Mouse (Mus musculus): Measurements from ENCODE around the gene Phgr1. TPM values are rescaled to one million over a fixed set of nuclear protein-coding genes. Genes with fewer than 3 reads are reported as not detected.

The Phgr1 gene
- polyA plus RNA-seq, 1 experiment from 2014 or later, result not detected

GRCm38 (mm10) chr2:118741183-118741582 lies 31.4 kb upstream of the Phgr1 start:
- Histone ChIP-seq H3K27me3 (replicated peaks; ENCODE audit: low read depth, poor library complexity, severe bottlenecking) (peaks cover 36% of the 10 kb centered on the region), H3K4me3 (no peak overlapping the region), H3K27ac (replicated peaks) (no peak overlapping the region), H3K36me3 (replicated peaks) (no peaks in the 10 kb centered on the region), H3K9me3 (no peaks in the 10 kb centered on the region), H3K4me1 (peaks cover 15% of the 10 kb centered on the region)
- no peak for DNase-seq (ENCODE audit: low spot score)
- 75% methylated on average over 9 of the region's 9 CpGs for WGBS

GRCm38 (mm10) chr2:118743261-118743943 lies 29.2 kb upstream of the Phgr1 start:
- Histone ChIP-seq H3K4me3 (no peak overlapping the region), H3K4me1 (peaks cover 31% of the 10 kb centered on the region), H3K36me3 (replicated peaks) (no peaks in the 10 kb centered on the region), H3K27me3 (replicated peaks; ENCODE audit: low read depth, poor library complexity, severe bottlenecking) (peaks cover 53% of the 10 kb centered on the region), H3K27ac (replicated peaks) (no peak overlapping the region), H3K9me3 (no peaks in the 10 kb centered on the region)
- DNase-seq (ENCODE audit: low spot score), result peak; percentile 37
- WGBS, result 34% methylated on average over 8 of the region's 8 CpGs

GRCm38 (mm10) chr2:118744621-118745020 lies 27.9 kb upstream of the Phgr1 start:
- WGBS, result 2% methylated on average over 7 of the region's 7 CpGs
- Histone ChIP-seq H3K4me3 (peak overlapping the region; percentile 92), H3K27me3 (replicated peaks; ENCODE audit: low read depth, poor library complexity, severe bottlenecking) (peaks cover 66% of the 10 kb centered on the region), H3K9me3 (no peaks in the 10 kb centered on the region), H3K27ac (replicated peaks) (no peak overlapping the region), H3K36me3 (replicated peaks) (peaks cover 9% of the 10 kb centered on the region), H3K4me1 (peaks cover 43% of the 10 kb centered on the region)
- no peak for DNase-seq (ENCODE audit: low spot score)

DNA sequence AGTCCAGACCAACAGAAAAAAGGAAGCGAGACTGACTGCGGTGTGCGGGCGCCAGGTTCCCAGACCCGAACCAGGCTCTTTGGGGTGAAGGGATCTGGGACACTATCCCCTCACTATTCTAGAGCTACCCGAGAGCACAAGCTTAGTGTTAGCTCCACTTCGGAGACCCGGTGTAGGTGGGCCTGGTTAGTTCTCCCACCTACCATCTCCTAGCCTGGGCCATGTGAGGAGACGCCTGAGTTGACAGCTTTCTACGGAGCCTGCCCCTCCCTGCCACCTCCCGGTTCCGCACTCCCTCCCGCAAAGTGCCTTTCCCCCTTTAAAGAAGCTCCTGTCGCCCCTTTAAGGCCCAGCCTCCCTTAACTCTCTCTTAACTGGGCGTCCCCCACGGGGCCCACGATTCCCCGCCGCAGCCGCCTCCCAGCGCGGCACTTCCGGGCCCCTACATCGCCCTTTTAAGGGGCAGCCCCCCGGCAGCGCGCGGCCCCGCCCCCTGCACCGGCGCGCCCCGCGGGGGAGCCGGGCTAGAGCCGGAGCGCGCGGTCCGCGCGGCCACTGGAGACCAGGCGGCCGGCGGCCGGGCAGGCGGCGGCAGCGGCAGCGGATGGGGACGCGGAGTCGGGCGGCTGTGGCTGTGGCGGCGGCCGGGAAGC lies 27.2 kb upstream of the Phgr1 start, which contains the start of gene Inafm2:
Inafm2 (plus strand) TSS at position 527 of the 653 bp plus-strand sequence.
- peaks cover 73% of the 10 kb centered on the region for H3K27me3 ChIP-seq (replicated peaks; ENCODE audit: low read depth, poor library complexity, severe bottlenecking)
- no peaks in the 10 kb centered on the region for H3K9me3 ChIP-seq
- peaks cover 50% of the 10 kb centered on the region for H3K4me1 ChIP-seq
- H3K36me3 ChIP-seq (replicated peaks), result peaks cover 12% of the 10 kb centered on the region
- H3K27ac ChIP-seq (replicated peaks), result peak within 1 kb of the TSS; percentile 87
- DNase-seq (ENCODE audit: low spot score), result peak; percentile 94
- 4% methylated on average over 57 of the region's 57 CpGs for WGBS
- peak within 1 kb of the TSS; percentile 92 for H3K4me3 ChIP-seq

DNA sequence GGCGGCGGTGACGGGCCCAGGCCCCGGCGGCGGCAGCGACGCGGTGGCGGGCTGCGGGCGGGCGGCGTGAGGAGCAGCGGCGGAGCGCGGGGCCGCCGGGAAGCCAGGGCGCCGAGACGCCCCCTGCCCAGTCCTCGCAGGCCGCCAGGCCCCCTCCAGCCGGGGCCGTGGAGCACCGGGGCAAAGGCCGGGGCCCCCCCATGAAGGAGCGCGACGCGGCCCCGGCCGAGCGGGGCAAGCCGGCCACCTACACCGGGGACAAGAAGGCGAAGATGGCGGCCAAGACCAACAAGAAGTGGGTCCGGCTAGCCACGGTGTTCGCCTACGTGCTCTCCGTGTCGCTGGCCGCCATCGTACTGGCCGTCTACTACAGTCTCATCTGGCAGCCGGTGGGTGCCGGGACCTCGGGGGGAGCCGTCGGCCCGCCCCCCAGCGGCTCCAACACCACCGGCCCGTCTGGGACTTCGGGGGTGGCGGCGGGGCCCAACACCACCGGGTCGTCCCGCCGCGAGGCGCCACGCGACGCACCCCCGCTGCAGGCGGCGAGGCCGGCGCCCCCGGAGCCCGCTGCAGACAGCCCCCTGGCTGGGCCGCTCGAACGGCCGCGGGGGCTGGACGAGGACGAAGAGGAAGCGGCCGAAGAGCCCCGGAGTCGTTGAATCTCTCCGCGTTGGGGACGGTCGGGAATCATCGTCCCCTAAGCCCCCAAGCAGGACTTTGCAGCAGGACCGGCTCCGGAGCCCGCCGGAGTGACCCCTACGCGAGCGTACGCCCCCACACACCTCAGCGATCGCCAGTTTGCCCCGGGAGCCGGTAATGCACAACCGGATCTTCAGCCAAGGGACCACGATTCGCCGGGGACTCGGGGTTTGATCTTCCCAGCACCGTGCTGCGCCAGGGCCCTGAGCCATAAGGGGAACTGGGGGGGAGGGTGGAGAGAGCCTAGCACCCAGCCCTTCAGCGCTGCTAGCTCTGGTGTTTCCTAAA lies 26.4 kb upstream of the Phgr1 start:
- Histone ChIP-seq H3K4me3 (peak overlapping the region; percentile 92), H3K27me3 (replicated peaks; ENCODE audit: low read depth, poor library complexity, severe bottlenecking) (peaks cover 75% of the 10 kb centered on the region), H3K4me1 (peaks cover 52% of the 10 kb centered on the region), H3K36me3 (replicated peaks) (peaks cover 14% of the 10 kb centered on the region), H3K27ac (replicated peaks) (peak overlapping the region; percentile 87), H3K9me3 (no peaks in the 10 kb centered on the region)
- WGBS, result under 1% methylated on average over 113 of the region's 113 CpGs
- peak; percentile 71 for DNase-seq (ENCODE audit: low spot score)

DNA sequence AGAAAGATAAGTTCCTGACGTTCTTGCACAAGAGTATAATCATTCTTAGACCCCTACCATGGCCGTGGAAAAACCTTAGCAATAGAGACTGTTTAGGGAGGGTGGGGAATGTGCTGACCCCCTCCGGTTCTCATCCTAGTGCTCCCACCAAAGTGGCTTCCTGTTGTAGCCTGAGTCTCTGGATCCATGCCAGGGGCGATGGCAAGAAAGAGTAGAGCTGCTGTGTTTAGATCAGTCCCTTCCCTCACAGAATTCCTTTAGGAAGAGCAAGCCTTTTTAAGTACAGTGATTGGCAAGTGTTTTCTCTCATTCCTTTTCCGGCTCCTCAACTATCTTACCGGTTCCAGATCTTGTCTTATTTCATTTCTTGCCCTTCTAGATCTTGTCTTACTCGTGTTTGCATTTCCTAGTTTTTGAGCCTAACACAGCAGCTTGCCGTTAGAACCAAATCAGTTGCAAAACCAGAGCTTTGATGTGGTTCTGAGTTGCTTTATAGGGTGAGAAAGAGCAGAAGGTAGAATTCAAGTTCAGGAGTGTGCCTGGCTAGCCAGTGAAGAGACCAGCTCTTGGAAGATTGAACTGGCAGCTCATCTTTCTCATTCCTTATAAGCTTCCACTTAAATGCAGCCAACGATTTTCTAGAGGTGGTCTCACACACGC lies 25.1 kb upstream of the Phgr1 start:
- Histone ChIP-seq H3K4me3 (peak overlapping the region; percentile 92), H3K9me3 (no peaks in the 10 kb centered on the region), H3K27me3 (replicated peaks; ENCODE audit: low read depth, poor library complexity, severe bottlenecking) (peaks cover 70% of the 10 kb centered on the region), H3K4me1 (peaks cover 61% of the 10 kb centered on the region), H3K27ac (replicated peaks) (no peak overlapping the region), H3K36me3 (replicated peaks) (peaks cover 14% of the 10 kb centered on the region)
- DNase-seq (ENCODE audit: low spot score), result no peak
- 41% methylated on average over 10 of the region's 10 CpGs for WGBS

DNA sequence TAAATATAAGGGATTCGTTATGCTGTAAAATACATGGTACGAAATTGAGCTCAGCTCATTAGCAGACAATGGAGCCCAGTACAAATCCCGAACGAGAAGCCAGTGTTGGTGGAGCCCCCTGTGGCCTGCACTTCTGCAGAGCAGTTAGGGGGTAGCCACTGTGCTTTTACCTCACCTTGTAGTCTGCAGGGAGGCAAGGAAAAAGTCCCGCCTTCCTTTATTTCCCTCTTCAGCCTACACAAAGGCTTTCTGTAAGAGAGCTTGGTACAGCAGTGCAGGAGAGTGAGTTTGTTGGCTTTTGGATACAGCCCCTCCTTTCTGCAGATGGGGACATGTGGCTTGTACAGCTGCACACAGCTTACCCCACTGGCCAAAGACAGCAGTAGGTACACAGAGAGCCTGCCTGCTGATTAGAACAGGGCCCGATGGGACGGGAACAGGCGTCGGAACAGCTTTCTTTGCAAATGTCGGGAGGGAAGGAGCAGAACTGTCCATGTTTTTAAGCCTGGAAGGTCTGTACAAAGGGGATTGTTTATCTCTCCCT lies 23.2 kb upstream of the Phgr1 start:
- Histone ChIP-seq H3K9me3 (no peaks in the 10 kb centered on the region), H3K4me3 (0 out of 2 replicates have a peak overlapping the region, but pooled peaks have one; percentile 5), H3K27me3 (replicated peaks; ENCODE audit: low read depth, poor library complexity, severe bottlenecking) (peaks cover 52% of the 10 kb centered on the region), H3K27ac (replicated peaks) (no peak overlapping the region), H3K4me1 (peaks cover 62% of the 10 kb centered on the region), H3K36me3 (replicated peaks) (peaks cover 14% of the 10 kb centered on the region)
- DNase-seq (ENCODE audit: low spot score), result no peak
- WGBS, result 30% methylated on average over 10 of the region's 10 CpGs

- Histone ChIP-seq H3K36me3 (replicated peaks) (peaks cover 14% of the 10 kb centered on the region), H3K4me3 (no peak overlapping the region), H3K9me3 (no peaks in the 10 kb centered on the region), H3K27me3 (replicated peaks; ENCODE audit: low read depth, poor library complexity, severe bottlenecking) (peaks cover 44% of the 10 kb centered on the region), H3K27ac (replicated peaks) (no peak overlapping the region), H3K4me1 (peaks cover 51% of the 10 kb centered on the region)
- no peak for DNase-seq (ENCODE audit: low spot score)
- 88% methylated on average over 8 of the region's 8 CpGs for WGBS
These were observed 22.1 kb upstream of the Phgr1 start for GRCm38 (mm10) chr2:118750476-118750875.

- no peak overlapping the region for H3K4me3 ChIP-seq
- peaks cover 40% of the 10 kb centered on the region for H3K4me1 ChIP-seq
- H3K27me3 ChIP-seq (replicated peaks; ENCODE audit: low read depth, poor library complexity, severe bottlenecking), result peaks cover 48% of the 10 kb centered on the region
- peaks cover 14% of the 10 kb centered on the region for H3K36me3 ChIP-seq (replicated peaks)
- DNase-seq (ENCODE audit: low spot score), result no peak
- 73% methylated on average over 16 of the region's 16 CpGs for WGBS
- no peaks in the 10 kb centered on the region for H3K9me3 ChIP-seq
- H3K27ac ChIP-seq (replicated peaks), result peak overlapping the region; percentile 26; the same call in 1 of the 2 replicates
These were observed 20.4 kb upstream of the Phgr1 start for GRCm38 (mm10) chr2:118751896-118752791.

GRCm38 (mm10) chr2:118752792-118753108 lies 19.8 kb upstream of the Phgr1 start:
- no peaks in the 10 kb centered on the region for H3K9me3 ChIP-seq
- DNase-seq (ENCODE audit: low spot score), result no peak
- H3K27me3 ChIP-seq (replicated peaks; ENCODE audit: low read depth, poor library complexity, severe bottlenecking), result peaks cover 48% of the 10 kb centered on the region
- 0 out of 2 replicates have a peak overlapping the region, but pooled peaks have one; percentile 26 for H3K27ac ChIP-seq (replicated peaks)
- peaks cover 38% of the 10 kb centered on the region for H3K4me1 ChIP-seq
- 77% methylated on average over 4 of the region's 4 CpGs for WGBS
- peaks cover 14% of the 10 kb centered on the region for H3K36me3 ChIP-seq (replicated peaks)
- no peak overlapping the region for H3K4me3 ChIP-seq

DNA sequence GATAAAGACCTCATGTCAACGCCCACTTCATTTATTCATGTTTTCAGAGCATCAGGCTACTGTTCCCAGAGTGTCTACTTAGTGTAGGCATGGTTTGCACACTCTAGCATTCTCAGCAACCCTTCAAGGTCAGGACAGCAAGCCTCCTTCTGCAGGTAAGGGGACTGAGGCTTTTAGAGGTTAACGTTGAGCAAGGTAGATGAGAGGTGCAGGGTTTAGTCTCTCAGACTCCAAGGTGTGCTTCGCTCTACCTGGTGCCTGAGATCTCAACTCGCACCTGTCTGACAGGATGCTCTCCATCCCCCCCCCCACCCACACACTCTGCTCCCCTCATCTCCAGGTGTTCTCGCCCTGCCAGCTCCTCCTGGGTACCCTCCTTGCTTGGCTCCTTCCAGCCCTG lies 18.4 kb upstream of the Phgr1 start:
- Histone ChIP-seq H3K9me3 (no peaks in the 10 kb centered on the region), H3K36me3 (replicated peaks) (peaks cover 10% of the 10 kb centered on the region), H3K4me1 (peaks cover 31% of the 10 kb centered on the region), H3K27ac (replicated peaks) (no peak overlapping the region), H3K27me3 (replicated peaks; ENCODE audit: low read depth, poor library complexity, severe bottlenecking) (peaks cover 48% of the 10 kb centered on the region), H3K4me3 (no peak overlapping the region)
- WGBS, result 89% methylated on average over 5 of the region's 5 CpGs
- no peak for DNase-seq (ENCODE audit: low spot score)
